Mouse (Mus musculus): ENCODE measurements at regions not wholly inside any gene's neighbourhood (a gene's known extent, or its start where the extent isn't known, plus 50 kb on each side); places are given as distances from the start of the nearest gene placed in this dataset.

- TF ChIP-seq CTCF (IDR thresholded peaks at IDR 0.05; ENCODE audit: borderline replicate concordance, control insufficient read depth, extremely low read depth, insufficient read depth, low read length, poor library complexity) (no peak), POLR2A (IDR thresholded peaks at IDR 0.05; ENCODE audit: control insufficient read depth, extremely low read depth, insufficient read depth, low read length, poor library complexity) (no peak)
Measured at GRCm38 (mm10) chr8:30906044-30906695, 2522.3 kb upstream of the 5930422O12Rik start.
